Mouse (Mus musculus): Measurements from ENCODE around the gene Olfr183. TPM values are rescaled to one million over a fixed set of nuclear protein-coding genes. Genes with fewer than 3 reads are reported as not detected.
"Not testable (repeated sequence)": the region's sequence is repeated elsewhere in the genome, so short reads cannot be mapped to it uniquely, and the experiment has no call there.

Gene Olfr183
- not detected for total RNA-seq (2021)
- long read RNA-seq, experiment 1 = 0 reads
- long read RNA-seq, experiment 2 = 0 reads

GRCm38 (mm10) chr16:58995057-58995456 is at the start of gene Olfr183:
Gene Olfr183, plus strand, starts transcription at chr16:58995357.
- DNase-seq (ENCODE audit: low spot score in 2 of 2) = no peak
- intact Hi-C loops (cut with DNase I) = no loop called here

- intact Hi-C loops (cut with DNase I) = no loop called here
- DNase-seq (ENCODE audit: low spot score in 2 of 2) = no peak
Observed at GRCm38 (mm10) chr16:59007146-59007545, 12.0 kb downstream of the Olfr183 start.

- intact Hi-C loops (cut with DNase I) = no loop called here
- no peak for DNase-seq (ENCODE audit: low spot score in 2 of 2)
Observed at GRCm38 (mm10) chr16:59013357-59014018, 18.3 kb downstream of the Olfr183 start.

GRCm38 (mm10) chr16:59030191-59030590 is 35.0 kb downstream of the Olfr183 start, which contains the start of gene Olfr186:
Gene Olfr186, minus strand, starts transcription at chr16:59030291.
- no peak for DNase-seq (ENCODE audit: low spot score in 2 of 2)
- intact Hi-C loops (cut with DNase I) = no loop called here

- DNase-seq (ENCODE audit: low spot score in 2 of 2) = no peak
- intact Hi-C loops (cut with DNase I) = no loop called here
Observed at GRCm38 (mm10) chr16:59039710-59040109, 44.6 kb downstream of the Olfr183 start, which contains the start of gene Olfr187. Gene Olfr187, minus strand, starts transcription at chr16:59039767.

- intact Hi-C loops (cut with DNase I) = no loop called here
- no peak for DNase-seq (ENCODE audit: low spot score in 2 of 2)
Observed at GRCm38 (mm10) chr16:59045835-59046234, 50.7 kb downstream of the Olfr183 start.

GRCm38 (mm10) chr16:59047579-59047978 is 52.4 kb downstream of the Olfr183 start:
- DNase-seq (ENCODE audit: low spot score in 2 of 2) = no peak
- intact Hi-C loops (cut with DNase I) = no loop called here

GRCm38 (mm10) chr16:59048860-59049259 is 53.7 kb downstream of the Olfr183 start:
- no peak for DNase-seq (ENCODE audit: low spot score in 2 of 2)
- intact Hi-C loops (cut with DNase I) = no loop called here

GRCm38 (mm10) chr16:59049286-59049685 is 54.1 kb downstream of the Olfr183 start:
- intact Hi-C loops (cut with DNase I); DNase-seq (ENCODE audit: low spot score in 2 of 2): not testable (repeated sequence)

Other genes with a start within 250 kb of the Olfr183 start
- gene Olfr172, start 232.2 kb upstream of the Olfr183 start, total RNA-seq (2021) = not detected
- gene Olfr173, start 195.1 kb upstream of the Olfr183 start, total RNA-seq (2021) = not detected
- not detected for gene Olfr175-ps1, start 168.6 kb upstream of the Olfr183 start, total RNA-seq (2021)
- gene Olfr177, start 120.6 kb upstream of the Olfr183 start, total RNA-seq (2021) = not detected
- gene Olfr178, start 103.3 kb upstream of the Olfr183 start, total RNA-seq (2021) = not detected
- not detected for gene Olfr181, start 66.6 kb upstream of the Olfr183 start, total RNA-seq (2021)
- gene Olfr180, start 66.0 kb upstream of the Olfr183 start, total RNA-seq (2021) = not detected
- not detected for gene Olfr186, start 34.9 kb downstream of the Olfr183 start, total RNA-seq (2021)
- gene Olfr187, start 44.4 kb downstream of the Olfr183 start, total RNA-seq (2021) = not detected
- not detected for gene Olfr190, start 82.6 kb downstream of the Olfr183 start, total RNA-seq (2021)
- gene Olfr191, start 94.5 kb downstream of the Olfr183 start, total RNA-seq (2021) = not detected
- not detected for gene Olfr193, start 116.5 kb downstream of the Olfr183 start, total RNA-seq (2021)
- gene Olfr194, start 125.7 kb downstream of the Olfr183 start, total RNA-seq (2021) = not detected
- gene Olfr195, start 151.7 kb downstream of the Olfr183 start, total RNA-seq (2021) = not detected
- not detected for gene Olfr196, start 175.1 kb downstream of the Olfr183 start, total RNA-seq (2021)
- gene Olfr198, start 208.2 kb downstream of the Olfr183 start, total RNA-seq (2021) = not detected
- not detected for gene Olfr199, start 224.4 kb downstream of the Olfr183 start, total RNA-seq (2021)

Data from left cerebral cortex, postnatal 14 days (tissue).